Mouse (Mus musculus) limb, embryonic 15.5 days (tissue): Measurements from ENCODE around the gene Hist1h2ae. TPM values are rescaled to one million over a fixed set of nuclear protein-coding genes. Genes with fewer than 3 reads are reported as not detected.
"Not testable (repeated sequence)": the region's sequence is repeated elsewhere in the genome, so short reads cannot be mapped to it uniquely, and the experiment has no call there.

Source experiments
- ATAC-seq: fragments of 200-750 bp; cut with Nextera tagmentation; 2 replicates; pipeline ENCODE4 v1.8.0; 2017; ENCODE audit warnings: low read depth, moderate TSS enrichment; ENCODE audit not compliant: insufficient number of reproducible peaks, low FRiP score, low TSS enrichment
- H3K27ac ChIP-seq: fragments of 300-500 bp; sonication (generic); 2 replicates; pipeline ENCODE4 v1.5.1; 2015; ENCODE audit warnings: moderate library complexity, mild to moderate bottlenecking, inconsistent platforms
- H3K27me3 ChIP-seq: fragments of 300-500 bp; sonication (generic); 2 replicates; pipeline ENCODE4 v1.6.1; 2015; ENCODE audit warnings: inconsistent platforms
- H3K36me3 ChIP-seq: fragments of 300-500 bp; sonication (generic); 2 replicates; pipeline ENCODE4 v1.6.1; 2015; ENCODE audit warnings: inconsistent platforms
- H3K4me1 ChIP-seq: fragments of 300-500 bp; sonication (generic); 2 replicates; pipeline ENCODE4 v1.6.1; 2015; ENCODE audit warnings: inconsistent platforms
- H3K4me2 ChIP-seq: fragments of 300-500 bp; sonication (generic); 2 replicates; pipeline ENCODE4 v1.6.1; 2015; ENCODE audit warnings: mild to moderate bottlenecking, inconsistent platforms
- H3K4me3 ChIP-seq: fragments of 300-500 bp; sonication (generic); 2 replicates; pipeline ENCODE4 v1.5.1; 2015; ENCODE audit warnings: mild to moderate bottlenecking, inconsistent platforms
- H3K9ac ChIP-seq: fragments of 300-500 bp; sonication (generic); 2 replicates; pipeline ENCODE4 v1.6.1; 2015; ENCODE audit warnings: inconsistent platforms
- H3K9me3 ChIP-seq: fragments of 300-500 bp; sonication (generic); 2 replicates; pipeline ENCODE4 v1.6.1; 2016; ENCODE audit warnings: inconsistent platforms
- WGBS: fragments of 180-500 bp; shearing (Covaris S2); methylation state at CpG from one replicate; pipeline ENCODE4 v1.1.7; 2015; 5-methylcytosine and 5-hydroxymethylcytosine counted together
- polyA plus RNA-seq: library from polyadenylated mRNA; unstranded; fragments of >200 nt; fragmentation: Nextera tagmentation; extraction: Ambion mirVana; gene quantifications from 2 replicates; pipeline ENCODE4 v1.2.1, GENCODE M21; 2015

Gene Hist1h2ae
- polyA plus RNA-seq, 1 experiment from 2014 or later, result 88.5 TPM

DNA sequence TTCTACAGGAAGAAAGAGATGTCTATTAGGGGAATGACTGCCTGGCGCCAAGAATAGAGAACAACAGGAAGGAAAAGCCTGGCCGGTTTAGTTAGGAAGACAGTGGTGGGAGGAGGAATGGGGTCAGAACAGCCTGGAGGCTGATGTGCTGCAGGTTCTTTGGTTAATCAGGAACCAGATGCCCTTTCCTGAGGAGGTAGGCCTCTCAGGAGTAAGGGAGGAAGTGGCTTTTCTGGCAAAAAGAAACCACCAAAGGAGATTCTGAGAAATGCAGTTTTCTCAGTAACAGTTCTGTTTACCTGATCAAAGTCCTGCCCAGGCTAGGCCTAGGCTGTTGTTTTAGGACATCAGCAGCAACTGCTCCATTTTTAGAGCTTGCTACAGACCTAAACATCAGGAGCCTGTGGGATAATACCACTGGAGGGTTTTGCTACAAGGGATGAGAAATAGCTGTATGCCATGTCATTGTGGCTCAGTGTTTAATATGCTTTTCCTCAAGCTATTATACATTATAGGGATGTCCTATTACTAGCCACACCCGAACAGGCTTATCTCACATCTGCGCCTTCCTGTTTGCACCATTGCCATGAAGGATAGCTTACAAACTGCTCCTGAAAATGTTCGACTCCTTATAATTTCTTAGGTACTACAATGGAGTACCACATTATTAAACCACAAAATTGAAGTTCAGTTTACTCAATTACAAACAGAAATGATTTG lies 22.2 kb upstream of the Hist1h2ae start:
- H3K27ac ChIP-seq, result no peak overlapping the region

GRCm38 (mm10) chr13:23592614-23593013 lies 21.6 kb upstream of the Hist1h2ae start:
- 36% methylated on average over 7 of the region's 7 CpGs for WGBS
- no peak overlapping the region for H3K27ac ChIP-seq
- H3K4me1 ChIP-seq, result 0 out of 2 replicates have a peak, but pooled peaks cover 4% of the 10 kb centered on the region
- H3K9me3 ChIP-seq, result no peaks in the 10 kb centered on the region
- no peaks in the 10 kb centered on the region for H3K27me3 ChIP-seq
- ATAC-seq, result no peak
- no peak overlapping the region for H3K4me2 ChIP-seq
- H3K9ac ChIP-seq, result no peak overlapping the region
- no peaks in the 10 kb centered on the region for H3K36me3 ChIP-seq
- H3K4me3 ChIP-seq, result no peak overlapping the region

More for the DNA sequence above, 22.2 kb upstream of the Hist1h2ae start:
- 65% methylated on average over 5 of the region's 5 CpGs for WGBS
- Histone ChIP-seq H3K36me3 (no peaks in the 10 kb centered on the region), H3K4me3 (no peak overlapping the region), H3K9me3 (no peaks in the 10 kb centered on the region), H3K4me2 (no peak overlapping the region), H3K9ac (no peak overlapping the region), H3K27me3 (no peaks in the 10 kb centered on the region), H3K4me1 (0 out of 2 replicates have a peak, but pooled peaks cover 4% of the 10 kb centered on the region)
- ATAC-seq, result no peak

DNA sequence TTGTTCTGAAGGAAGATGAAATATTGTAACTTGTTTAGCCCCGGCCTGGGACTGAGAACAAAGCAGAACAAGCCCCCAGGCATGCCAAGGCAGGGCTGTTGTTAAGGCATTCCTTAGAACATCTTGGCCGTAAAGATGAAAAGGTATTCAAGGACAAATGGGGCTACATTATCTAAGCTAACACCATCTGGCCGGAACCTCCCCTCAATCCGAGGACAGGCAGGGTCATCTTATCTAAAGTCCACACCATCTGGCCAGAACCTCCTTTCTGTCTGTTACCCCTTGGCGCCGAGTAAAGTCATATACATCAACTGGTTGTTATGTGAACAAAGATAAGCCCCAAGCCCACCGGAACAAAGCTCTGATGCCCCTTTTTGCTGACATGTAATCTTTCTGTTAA lies 20.9 kb upstream of the Hist1h2ae start:
- H3K9ac ChIP-seq, H3K9me3 ChIP-seq, H3K4me2 ChIP-seq, ATAC-seq, H3K4me1 ChIP-seq, H3K4me3 ChIP-seq, H3K27ac ChIP-seq, H3K36me3 ChIP-seq, H3K27me3 ChIP-seq: not testable (repeated sequence)
- WGBS, result 84% methylated on average over 7 of the region's 7 CpGs

GRCm38 (mm10) chr13:23591206-23591605 lies 20.2 kb upstream of the Hist1h2ae start:
- Histone ChIP-seq H3K9ac (no peak overlapping the region), H3K4me3 (no peak overlapping the region), H3K27ac (no peak overlapping the region), H3K27me3 (no peaks in the 10 kb centered on the region), H3K36me3 (no peaks in the 10 kb centered on the region), H3K4me2 (no peak overlapping the region), H3K4me1 (peaks cover 10% of the 10 kb centered on the region), H3K9me3 (no peaks in the 10 kb centered on the region)
- 92% methylated on average over 7 of the region's 7 CpGs for WGBS
- no peak for ATAC-seq

- Histone ChIP-seq H3K9me3 (no peaks in the 10 kb centered on the region), H3K27me3 (no peaks in the 10 kb centered on the region), H3K4me3 (peak overlapping the region; percentile 46), H3K9ac (no peak overlapping the region), H3K36me3 (no peaks in the 10 kb centered on the region), H3K4me2 (peak overlapping the region; percentile 70), H3K4me1 (peaks cover 20% of the 10 kb centered on the region), H3K27ac (peak overlapping the region; percentile 91)
- 3% methylated on average over 1 of the region's 1 CpGs for WGBS
- no peak for ATAC-seq
Observed at GRCm38 (mm10) chr13:23586940-23587225, 15.9 kb upstream of the Hist1h2ae start.

GRCm38 (mm10) chr13:23586099-23586939 lies 15.3 kb upstream of the Hist1h2ae start:
- peak overlapping the region; percentile 91 for H3K27ac ChIP-seq
- H3K27me3 ChIP-seq, result no peaks in the 10 kb centered on the region
- H3K9me3 ChIP-seq, result no peaks in the 10 kb centered on the region
- WGBS, result under 1% methylated on average over 22 of the region's 22 CpGs
- no peak for ATAC-seq
- peak overlapping the region; percentile 70 for H3K4me2 ChIP-seq
- H3K9ac ChIP-seq, result 0 out of 2 replicates have a peak overlapping the region, but pooled peaks have one; percentile 26
- no peaks in the 10 kb centered on the region for H3K36me3 ChIP-seq
- peaks cover 22% of the 10 kb centered on the region for H3K4me1 ChIP-seq
- peak overlapping the region; percentile 46 for H3K4me3 ChIP-seq

- WGBS, result under 1% methylated on average over 30 of the region's 36 CpGs
Observed at GRCm38 (mm10) chr13:23585442-23586098, 14.6 kb upstream of the Hist1h2ae start.

DNA sequence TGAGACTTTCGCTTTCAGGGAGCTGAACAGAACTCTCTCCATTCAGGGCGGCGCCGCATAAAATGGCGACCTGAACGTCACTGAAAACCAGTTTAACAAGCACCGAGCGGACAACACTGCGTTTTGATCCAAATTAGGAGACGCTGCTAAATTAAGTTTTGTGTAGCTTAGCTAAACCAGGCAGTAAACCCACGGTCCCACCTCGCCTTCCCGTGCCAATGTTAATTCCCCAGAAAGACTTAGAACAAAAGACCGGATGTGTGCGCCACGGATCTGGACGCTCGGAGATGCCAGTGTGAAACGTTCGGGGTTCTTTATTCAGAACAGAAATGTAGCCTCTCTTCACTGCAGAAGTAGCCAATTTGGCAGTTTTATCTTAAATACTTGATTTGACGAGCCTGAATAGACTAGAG lies 14.0 kb upstream of the Hist1h2ae start:
- peaks cover 22% of the 10 kb centered on the region for H3K4me1 ChIP-seq
- peak overlapping the region; percentile 46 for H3K4me3 ChIP-seq
- H3K4me2 ChIP-seq, result peak overlapping the region; percentile 70
- H3K36me3 ChIP-seq, result no peaks in the 10 kb centered on the region
- ATAC-seq, result no peak
- WGBS, result under 1% methylated on average over 21 of the region's 21 CpGs
- H3K9ac ChIP-seq, result peak overlapping the region; percentile 55
- no peaks in the 10 kb centered on the region for H3K27me3 ChIP-seq
- H3K27ac ChIP-seq, result peak overlapping the region; percentile 95
- no peaks in the 10 kb centered on the region for H3K9me3 ChIP-seq

More at GRCm38 (mm10) chr13:23585442-23586098, 14.6 kb upstream of the Hist1h2ae start:
- not testable (repeated sequence) for H3K9me3 ChIP-seq, H3K27me3 ChIP-seq, H3K36me3 ChIP-seq
- H3K4me3 ChIP-seq, result peak overlapping the region; percentile 46
- peaks cover 22% of the 10 kb centered on the region for H3K4me1 ChIP-seq
- ATAC-seq, result peak; percentile 80
- peak overlapping the region; percentile 70 for H3K4me2 ChIP-seq
- H3K9ac ChIP-seq, result peak overlapping the region; percentile 55
- peak overlapping the region; percentile 95 for H3K27ac ChIP-seq

- Histone ChIP-seq H3K27me3 (no peaks in the 10 kb centered on the region), H3K4me1 (peaks cover 22% of the 10 kb centered on the region), H3K9me3 (no peaks in the 10 kb centered on the region), H3K4me3 (peak overlapping the region; percentile 46), H3K9ac (no peak overlapping the region), H3K27ac (peak overlapping the region; percentile 95), H3K36me3 (no peaks in the 10 kb centered on the region), H3K4me2 (peak overlapping the region; percentile 70)
- no peak for ATAC-seq
Observed at GRCm38 (mm10) chr13:23584331-23584730, 13.3 kb upstream of the Hist1h2ae start.

DNA sequence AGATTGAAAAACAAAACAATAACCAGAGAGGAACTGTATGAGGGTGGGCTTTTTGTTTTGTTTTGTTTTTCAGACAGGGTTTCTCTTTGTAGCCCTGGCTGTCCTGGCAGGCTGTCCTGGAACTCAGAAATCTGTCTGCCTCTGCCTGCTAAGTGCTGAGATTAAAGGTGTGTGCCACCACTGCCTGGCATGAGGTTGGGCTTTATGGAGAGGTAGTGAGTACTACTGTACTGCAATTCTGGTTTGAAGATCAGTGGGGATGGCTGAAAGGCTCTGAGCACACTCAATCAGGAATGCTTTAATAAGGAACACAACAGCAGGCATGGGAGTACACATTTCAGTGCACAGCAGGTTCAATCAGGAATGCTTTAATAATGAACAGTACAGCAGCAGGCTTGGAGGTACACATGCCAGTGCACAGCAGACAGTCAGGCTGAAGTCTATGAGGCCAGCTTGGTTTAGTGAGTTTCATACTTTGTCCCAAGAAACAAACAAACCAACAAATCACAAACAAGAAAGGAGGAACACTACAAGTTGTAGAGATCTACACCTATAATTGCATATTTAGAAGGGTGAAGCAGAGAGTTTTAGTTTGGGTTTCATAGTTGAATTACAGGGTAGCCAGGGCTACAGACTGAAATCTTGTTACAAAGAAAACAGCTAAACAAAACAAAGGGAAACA lies 12.5 kb upstream of the Hist1h2ae start:
- no peak for ATAC-seq
- Histone ChIP-seq H3K9ac (no peak overlapping the region), H3K4me3 (no peak overlapping the region), H3K9me3 (no peaks in the 10 kb centered on the region), H3K27ac (peak overlapping the region; percentile 81), H3K27me3 (no peaks in the 10 kb centered on the region), H3K4me1 (peaks cover 22% of the 10 kb centered on the region), H3K36me3 (no peaks in the 10 kb centered on the region), H3K4me2 (no peak overlapping the region)

GRCm38 (mm10) chr13:23582219-23583056 lies 11.4 kb upstream of the Hist1h2ae start:
- no peaks in the 10 kb centered on the region for H3K9me3 ChIP-seq
- peak overlapping the region; percentile 37 for H3K9ac ChIP-seq
- H3K36me3 ChIP-seq, result no peaks in the 10 kb centered on the region
- no peaks in the 10 kb centered on the region for H3K27me3 ChIP-seq
- H3K27ac ChIP-seq, result peak overlapping the region; percentile 81
- WGBS, result 7% methylated on average over 6 of the region's 6 CpGs
- ATAC-seq, result no peak
- H3K4me3 ChIP-seq, result peak overlapping the region; percentile 49
- peaks cover 22% of the 10 kb centered on the region for H3K4me1 ChIP-seq
- H3K4me2 ChIP-seq, result peak overlapping the region; percentile 66
